Mouse (Mus musculus) CD4-positive, CD25-positive, alpha-beta regulatory T cell, adult 2 months (primary cell): ENCODE data around the gene Hs6st3.

Experiments used
- DNase-seq: peaks from one replicate; pipeline ENCODE4 v3.0.0-alpha.2; 2012; ENCODE audit warnings: low read depth, low spot score

The Hs6st3 gene

DNA sequence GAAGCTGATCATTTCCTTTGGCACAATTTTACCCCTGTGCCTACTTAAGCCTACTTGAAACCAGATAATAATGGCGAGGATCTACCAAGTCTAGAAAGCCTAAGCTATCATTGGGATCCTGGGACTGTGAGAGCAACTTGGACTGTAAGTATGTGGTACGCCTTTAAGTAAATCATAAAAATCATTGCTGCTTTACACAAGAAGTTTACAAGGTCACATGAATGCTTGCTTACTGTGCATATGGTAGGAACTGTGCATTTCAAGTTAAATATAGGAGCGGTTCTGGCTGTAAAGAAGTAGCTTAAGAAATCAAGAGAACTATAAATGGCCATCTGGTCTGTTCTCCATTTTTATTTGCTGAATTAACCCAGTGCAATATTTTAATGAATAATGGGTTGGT is 495.5 kb downstream of the Hs6st3 start:
- DNase-seq = no peak

DNA sequence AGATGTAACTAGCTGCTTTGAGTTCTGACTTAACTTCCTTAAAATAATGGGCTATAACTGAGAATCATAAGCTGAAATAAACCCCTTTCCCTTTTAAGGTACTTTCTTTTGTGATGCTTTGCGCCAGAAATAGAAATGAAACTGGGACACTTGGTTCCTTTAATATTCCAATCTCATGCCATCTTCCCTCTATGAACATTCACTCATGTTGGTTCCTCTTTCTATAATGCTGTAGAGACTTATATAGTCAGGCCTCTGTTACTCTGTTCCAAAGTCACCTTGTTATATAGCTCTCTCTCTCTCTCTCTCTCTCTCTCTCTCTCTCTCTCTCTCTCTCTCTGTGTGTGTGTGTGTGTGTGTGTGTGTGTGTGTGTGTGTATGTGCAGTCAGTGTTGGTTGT is 504.7 kb downstream of the Hs6st3 start:
- no peak for DNase-seq

DNA sequence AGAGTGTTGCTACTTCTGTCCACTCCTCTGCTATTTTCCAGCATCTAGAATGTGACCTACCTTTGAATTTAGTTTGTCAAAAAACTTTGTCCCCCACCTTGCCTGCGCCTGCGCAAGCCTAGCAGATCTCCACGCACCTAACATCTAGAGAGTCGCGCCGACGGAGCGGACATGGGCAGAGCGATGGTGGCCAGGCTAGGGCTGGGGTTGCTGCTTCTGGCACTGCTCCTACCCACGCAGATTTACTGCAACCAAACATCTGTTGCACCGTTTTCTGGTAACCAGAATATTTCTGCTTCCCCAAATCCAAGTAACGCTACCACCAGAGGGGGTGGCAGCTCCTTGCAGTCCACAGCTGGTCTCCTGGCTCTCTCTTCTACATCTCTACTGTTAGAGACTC is 505.7 kb downstream of the Hs6st3 start:
- DNase-seq = no peak

DNA sequence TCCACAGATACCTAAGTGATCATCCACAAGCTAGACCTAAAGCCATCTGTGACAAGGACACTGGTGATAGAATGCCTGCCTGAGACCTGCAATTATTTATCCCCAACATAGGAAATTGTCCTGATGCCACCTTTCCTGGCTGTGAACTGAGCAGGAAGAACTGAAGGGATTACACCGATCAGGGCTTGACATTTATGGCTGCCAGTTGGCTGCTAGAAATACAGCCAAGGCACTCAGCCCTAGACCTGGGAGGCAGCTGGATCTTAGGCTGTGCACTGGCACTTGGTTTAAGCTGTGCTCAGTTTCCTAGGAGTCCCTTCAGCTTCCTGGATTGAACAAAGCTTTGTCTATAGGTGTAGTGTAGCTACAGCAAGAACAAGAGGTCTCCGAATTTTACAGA is 518.8 kb downstream of the Hs6st3 start:
- no peak for DNase-seq

DNA sequence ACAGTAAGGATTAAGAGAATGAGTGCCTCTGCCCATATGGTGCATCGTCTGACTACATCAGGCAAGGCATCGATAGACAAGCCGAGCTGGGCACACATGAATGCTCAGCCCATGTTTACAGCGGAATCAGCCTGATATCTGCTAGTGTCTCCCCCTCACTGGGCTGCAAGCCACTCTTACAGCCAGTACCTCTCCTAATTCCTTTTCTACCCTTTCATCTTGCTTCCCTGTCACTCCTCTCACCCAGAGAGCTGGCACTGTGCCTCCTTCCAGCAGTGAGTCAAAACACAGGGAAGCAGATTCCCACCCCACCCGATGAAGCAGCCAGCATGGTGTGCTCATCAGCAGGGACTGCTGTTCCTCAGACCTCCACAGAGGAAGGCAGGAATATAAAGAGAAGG is 527.6 kb downstream of the Hs6st3 start:
- no peak for DNase-seq

DNA sequence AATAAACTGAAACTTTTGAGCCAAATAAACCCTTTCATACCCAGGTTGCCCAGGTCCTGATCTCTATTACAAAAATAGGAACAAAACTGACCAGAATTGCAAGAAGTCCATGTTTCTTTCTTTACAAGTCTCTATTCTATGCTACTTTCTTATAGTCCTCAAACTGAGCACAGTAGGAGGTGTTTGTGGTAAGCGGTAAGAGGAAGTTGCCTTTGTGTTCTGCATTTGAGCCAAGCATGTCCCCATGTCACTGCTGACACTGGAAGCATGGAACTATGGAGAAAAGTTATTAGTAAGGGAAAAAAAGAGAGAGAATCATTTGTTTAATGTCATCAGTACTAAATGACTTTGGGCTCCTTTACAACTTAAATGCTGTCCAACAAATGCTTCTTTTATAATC is 529.3 kb downstream of the Hs6st3 start:
- DNase-seq = no peak

DNA sequence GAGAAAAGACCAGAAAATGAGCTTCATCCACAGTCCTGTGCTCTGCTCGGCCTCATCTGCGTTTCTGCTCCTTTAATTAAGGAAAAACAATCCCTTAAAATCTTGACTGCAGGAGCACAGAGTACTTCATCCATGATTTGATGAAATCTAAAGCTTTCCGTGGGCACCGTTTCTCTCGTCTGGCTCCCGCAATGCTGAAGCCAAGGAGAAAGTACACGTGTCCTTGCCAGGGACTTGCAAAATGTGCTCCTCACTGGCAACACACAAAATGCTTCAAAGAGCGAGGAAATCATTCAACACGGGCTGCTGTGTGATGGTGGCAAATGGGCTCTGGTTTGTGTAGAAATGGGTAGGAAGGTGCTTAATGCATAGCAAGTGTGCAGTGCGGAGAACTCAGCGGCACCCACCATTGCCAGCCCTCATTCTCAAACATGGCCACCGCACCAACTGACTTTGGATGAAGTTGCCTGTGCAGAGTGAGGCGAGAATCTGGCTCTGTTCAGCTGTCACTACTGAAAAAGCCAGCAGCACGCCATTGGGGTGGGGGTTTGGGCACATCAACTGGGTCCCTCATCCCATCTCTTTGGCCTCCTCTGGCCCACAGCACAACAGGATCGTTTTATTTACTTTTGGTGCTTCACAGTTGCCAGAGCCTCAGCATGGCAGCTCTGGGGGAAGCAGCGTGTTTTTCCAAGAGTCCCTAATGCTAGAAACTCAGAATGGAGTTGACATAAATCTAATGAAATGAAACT is 532.9 kb downstream of the Hs6st3 start:
- DNase-seq = no peak

DNA sequence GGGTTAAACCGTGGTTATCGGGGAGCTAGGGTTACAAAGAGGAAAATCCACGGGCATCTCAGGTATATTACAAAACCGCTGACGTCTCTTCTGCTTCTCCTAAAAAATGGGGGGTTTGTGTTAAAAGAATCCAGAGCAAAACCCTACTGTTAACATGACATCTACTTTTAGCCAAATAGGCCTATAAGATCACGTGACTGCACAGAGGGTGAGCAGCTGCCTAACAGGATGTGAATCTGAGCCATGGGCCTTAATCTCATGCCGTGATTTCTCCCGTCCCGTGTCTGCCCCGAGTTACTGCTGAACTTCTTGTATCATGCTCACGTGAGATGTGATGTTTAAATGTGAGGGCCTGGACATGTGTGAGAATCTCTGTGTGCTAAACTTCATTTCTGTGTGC is 540.4 kb downstream of the Hs6st3 start:
- DNase-seq = no peak

DNA sequence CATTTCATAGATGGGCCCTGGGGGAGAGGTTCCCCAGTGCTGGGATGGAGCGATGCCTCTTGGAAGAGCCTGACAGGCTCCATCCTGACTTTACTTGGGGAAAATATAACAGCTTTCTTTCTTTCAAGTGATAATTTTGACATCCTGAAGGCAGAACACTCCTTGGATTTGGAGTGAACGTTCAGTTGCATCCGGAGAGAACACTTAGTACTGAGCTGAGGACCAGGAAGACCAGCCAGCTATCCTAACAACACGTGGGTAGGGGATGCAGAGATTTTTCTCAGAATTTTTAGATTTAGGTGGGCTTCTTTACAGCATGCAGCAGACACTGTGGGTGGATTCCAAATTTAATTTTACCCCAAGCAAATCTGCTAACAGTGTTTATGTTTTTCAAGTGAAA is 541.9 kb downstream of the Hs6st3 start:
- DNase-seq = no peak

DNA sequence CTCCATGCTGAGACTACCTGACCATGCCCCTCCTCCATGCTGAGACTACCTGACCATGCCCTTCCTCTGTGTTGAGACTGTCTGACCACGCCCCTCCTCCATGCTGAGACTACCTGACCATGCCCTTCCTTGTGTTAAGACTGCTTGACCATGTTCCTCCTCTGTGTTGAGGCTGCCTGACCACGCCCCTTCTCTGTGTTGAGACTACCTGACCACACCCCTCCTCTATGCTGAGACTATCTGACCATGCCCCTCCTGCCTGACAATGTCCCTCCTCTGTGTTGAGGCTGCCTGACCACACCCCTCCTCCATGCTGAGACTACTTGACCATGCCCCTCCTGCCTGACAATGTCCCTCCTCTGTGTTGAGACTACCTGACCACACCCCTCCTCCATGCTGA is 549.7 kb downstream of the Hs6st3 start:
- no peak for DNase-seq

DNA sequence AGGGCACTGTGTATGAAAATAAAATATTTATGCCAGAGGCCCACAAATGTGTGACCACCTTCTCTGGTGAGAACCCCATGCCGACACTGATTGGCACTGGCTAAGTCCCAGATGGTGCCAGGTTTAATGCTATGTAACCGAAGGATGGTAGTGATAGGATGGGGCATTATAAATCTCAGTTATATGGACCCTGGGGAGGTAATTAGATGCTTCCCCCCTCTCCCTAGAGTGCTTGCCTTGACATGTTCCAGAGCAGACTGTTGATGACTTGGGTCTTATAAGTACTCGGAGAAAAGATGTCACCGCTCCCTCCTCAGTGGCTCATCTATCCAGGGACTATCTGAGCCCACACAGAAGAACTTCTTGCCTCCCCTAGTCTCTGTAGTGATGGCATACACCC is 561.8 kb downstream of the Hs6st3 start:
- no peak for DNase-seq

DNA sequence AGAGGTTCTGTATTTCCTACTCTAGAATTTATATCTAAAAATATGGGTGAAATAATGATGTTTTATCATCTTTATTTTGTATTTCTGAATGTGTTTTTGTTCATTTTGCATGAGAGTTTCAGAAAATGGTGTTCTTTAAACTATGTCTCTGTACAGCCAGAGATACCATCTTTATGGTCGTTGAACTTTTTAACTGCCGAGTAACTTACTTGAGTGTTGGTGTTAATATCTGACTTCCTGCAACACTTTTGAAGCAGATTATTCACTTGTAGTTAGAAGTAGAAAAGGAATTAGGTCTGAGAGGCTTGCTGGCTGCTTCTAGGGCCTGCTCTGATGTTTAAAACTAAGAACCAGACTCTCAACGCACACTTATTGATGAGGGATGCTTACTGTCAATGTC is 576.6 kb downstream of the Hs6st3 start:
- no peak for DNase-seq

DNA sequence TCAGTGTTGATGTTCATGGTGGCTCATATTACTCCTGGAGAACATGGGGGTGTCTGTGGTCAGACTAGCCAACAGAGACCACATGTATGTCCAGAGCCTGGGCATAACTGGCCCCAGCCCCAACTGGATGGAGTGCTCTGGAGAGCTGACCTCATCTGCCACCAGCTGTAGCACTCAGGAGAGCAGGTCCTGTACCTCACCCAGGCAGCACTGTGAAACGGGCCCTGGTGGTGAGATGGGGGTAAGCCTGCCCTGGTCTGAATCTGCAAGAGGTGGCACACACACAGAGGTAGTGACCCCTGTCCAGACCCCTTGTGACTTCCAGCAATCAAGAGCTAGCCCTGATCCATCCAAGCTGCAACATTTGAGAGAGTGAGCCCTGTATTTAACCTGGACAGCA is 579.2 kb downstream of the Hs6st3 start:
- DNase-seq = no peak

DNA sequence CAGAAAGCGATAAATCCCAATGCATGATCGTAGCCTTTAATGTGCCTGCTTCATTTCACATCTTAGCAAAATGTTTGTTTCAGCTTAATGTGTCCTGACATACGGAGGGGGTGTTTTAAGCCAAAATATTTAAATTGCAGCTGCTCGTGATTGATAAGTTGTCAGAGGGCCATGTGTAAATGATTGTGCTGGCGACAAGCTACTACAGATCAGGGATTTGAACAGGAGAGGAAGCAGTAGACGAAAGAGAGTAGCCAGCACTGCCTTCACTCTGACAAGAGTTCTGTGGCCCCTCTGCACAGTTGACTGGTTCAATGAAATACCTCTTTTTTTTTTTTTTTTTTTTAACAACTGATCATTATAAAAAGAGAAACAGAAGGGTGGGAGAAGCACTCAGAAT is 587.0 kb downstream of the Hs6st3 start:
- DNase-seq = no peak

DNA sequence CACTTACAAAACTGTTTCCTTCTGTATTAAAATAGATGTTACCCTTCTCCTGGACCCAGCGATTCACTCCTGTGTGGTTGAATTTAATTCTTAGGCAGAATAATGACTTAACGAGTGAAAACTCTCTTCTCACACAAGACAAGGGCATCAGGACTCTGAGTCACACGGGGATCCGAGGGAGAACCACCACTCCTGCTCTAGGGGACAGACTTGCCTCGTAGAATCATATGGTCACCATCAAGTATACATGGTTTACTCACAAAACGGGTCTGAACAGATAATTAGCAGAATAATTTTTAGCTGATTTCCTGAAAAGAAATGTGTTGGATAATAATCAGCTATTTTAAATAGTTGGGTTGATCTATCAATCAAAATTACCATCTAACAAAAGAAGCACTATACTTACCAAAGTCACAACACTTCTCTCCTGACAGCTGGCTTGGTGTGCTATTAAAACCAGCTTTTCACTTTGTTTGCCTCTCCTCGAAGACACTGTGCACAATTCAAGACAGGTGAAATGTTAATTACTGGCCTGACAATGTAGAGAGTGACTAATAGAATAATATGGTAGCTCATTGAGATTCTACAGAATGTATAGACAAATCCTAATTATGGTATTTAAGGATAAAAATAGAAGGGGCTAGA is 593.4 kb downstream of the Hs6st3 start:
- DNase-seq = no peak

DNA sequence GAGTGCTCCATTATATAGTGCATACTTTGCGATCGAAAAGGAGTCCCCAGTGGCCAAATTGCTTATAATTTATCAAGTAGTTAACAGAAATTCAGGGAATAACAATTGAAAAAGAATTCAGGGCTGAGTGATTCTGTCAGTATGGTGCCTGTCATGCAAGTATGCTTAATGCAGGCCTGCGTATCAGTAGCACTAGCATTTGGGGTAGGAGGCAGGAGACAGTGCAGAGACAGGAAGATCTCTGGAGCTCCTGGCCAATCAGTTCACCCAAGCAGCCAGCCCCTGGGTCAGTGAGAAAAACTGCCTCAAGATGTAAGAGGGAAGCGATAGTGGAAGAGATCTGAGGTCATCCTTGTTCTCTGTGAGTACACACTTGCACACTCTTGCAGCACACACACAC is 594.1 kb downstream of the Hs6st3 start:
- no peak for DNase-seq

DNA sequence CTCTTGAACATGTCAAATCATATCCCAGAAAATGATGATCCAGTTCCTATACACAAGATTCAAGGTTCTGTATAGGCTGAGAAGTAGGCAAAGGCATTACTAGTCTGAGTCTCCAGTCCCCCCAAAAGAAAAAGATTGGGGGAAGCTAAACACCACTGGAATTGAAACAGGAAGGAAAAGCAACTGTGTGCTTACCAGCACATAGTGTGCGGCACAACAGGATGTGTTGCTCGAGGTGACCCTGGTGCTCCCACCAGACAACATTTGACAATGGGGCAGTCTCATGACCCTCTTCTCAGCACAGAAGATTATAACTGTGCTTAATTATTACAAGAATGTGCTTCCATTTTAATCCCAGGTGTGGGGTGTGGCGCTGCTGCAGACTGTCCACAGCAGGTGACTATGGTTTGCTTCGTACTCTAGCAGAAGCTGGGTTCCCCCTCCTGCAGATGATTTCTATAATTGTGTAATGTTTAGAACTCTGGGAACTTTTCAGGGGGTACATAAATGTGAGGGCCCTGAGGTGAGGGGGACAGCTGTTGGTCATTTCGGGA is 599.3 kb downstream of the Hs6st3 start:
- no peak for DNase-seq

DNA sequence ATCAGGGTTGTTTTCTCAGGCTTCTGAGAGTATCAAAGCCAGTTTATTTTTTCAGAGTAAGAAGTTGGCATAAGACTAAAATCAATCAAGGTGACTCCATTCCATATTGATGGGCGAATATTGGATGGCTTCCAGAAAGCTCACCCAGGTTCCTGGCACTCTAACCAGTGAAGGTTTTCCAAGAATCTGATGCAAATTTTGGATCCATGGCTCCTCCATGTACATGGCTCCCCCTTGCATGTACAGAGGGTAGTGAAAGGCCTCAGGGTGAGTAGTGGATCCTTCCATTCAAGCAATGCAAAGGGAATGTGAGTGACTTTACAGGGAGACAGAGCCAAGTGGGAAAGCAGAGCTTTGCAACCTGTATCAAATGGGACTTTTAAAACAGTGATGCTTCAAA is 603.6 kb downstream of the Hs6st3 start:
- DNase-seq = no peak

DNA sequence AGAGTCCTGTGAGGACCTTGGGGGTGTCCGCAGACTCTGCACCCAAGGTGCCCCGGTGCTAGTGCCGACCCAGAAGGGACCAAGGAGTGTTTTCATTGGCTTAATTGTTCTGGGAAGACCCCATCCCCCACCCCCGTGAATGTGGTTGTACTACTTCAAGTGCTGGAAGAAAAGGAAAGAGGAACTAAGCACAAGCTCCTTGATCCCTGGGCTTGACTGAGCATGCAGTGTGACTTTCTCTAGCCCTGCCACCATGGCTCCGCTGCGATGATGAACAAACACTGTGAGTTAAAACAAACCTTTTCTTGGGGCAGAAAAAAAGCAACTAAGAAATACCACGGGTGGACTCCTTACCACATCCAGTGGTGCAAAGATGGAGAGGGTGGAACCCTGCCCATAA is 623.2 kb downstream of the Hs6st3 start:
- no peak for DNase-seq

DNA sequence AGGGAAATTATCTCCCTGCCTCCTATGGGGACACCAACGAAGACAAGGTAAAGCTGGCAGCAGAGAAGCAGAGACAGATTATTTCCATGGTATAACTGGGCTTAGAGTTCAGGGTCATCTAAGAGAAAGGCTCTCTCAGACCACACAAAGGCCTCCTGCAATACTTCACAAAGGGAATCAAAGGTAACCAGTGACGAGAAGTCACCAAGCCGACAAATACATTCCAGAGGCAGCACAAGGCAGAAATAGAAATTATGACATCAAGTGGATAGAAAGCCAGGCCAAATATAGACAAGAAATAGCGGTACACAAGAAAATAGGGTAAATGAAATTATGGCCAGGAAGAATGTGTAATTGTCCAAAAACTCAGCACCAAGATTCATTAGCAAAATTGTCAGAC is 633.9 kb downstream of the Hs6st3 start:
- no peak for DNase-seq

DNA sequence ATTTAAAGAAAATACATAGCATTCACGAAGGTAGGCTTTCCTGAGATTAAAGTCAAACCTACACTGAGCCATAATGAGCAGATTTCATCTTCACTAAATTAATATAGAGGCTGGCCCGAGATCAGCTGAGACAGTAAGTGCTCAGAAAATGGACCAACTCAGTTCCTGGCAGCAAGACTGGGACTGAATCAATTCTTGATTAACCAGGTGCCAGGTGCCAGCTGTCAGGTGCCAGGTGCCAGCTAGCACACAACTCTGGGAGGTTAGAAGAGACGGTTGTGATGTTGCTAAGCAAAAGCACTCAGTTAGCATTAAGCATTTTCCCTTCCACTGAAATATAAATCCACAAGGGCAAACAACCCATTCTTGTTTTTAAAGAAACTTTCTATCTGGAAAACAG is 638.1 kb downstream of the Hs6st3 start:
- DNase-seq = no peak

DNA sequence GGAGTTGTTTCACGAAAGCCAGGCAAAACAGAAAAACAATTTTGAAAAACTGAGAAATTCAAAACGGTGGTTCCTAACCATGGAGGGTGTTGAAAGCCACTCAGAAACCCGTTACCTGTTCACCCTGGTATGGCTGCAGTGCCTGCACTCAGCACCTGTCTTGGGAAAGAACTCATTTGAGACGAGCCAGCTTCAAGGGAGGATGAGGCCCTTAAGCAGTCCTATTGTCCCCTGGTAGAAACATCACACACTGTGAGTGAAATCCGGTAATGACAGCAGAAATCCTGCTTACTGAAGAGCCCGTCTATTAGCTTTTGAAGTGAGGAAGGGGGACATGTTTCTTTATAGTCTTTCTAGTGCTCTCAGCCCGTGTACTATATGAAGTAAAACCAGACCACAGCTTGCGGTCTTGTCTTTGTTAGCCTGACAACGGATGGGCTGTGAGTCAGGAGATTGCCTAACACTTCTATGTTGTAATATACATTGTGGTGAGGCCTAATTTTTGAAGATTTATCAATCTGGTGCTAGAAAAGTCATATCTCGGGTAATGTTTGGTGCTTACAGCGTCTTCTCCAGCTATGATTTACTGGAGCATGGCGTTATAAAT is 641.9 kb downstream of the Hs6st3 start:
- DNase-seq = no peak

DNA sequence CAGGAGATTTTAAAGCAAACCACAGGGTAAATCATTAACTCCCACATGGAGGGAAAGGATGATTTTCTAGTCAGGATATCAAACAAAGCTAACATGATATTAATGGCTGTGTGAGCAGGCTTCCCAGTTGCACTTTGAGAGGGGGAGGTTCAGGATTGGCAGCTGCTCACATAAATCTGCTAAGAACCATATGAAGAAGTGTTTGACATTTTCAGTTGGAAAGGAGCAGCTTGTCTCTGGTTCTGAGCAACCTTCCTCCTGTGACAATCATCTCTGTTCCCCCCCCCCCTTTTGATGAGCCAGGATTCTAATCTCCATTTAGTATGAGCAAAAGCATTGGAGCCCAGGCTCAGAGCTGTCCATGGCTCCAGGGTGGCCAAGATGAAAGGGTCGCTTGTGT is 643.0 kb downstream of the Hs6st3 start:
- DNase-seq = no peak
